Mouse (Mus musculus) thymus, adult 2 months (tissue): ENCODE results near the gene Egfl8.

Experiments used
- CTCF ChIP-seq: fragments of 200-500 bp; IDR thresholded peaks from 2 replicates; pipeline ENCODE4 v1.5.1; 2012; ENCODE audit warnings: mild to moderate bottlenecking, control low read depth, low read length, moderate library complexity, borderline replicate concordance; ENCODE audit not compliant: control insufficient read depth, poor library complexity, insufficient read depth; ENCODE audit errors: extremely low read depth
- POLR2A ChIP-seq: fragments of 200-500 bp; IDR thresholded peaks from 2 replicates; pipeline ENCODE4 v1.6.1; 2012; ENCODE audit warnings: mild to moderate bottlenecking, low read length, control low read depth, moderate library complexity; ENCODE audit not compliant: control insufficient read depth, poor library complexity, insufficient read depth; ENCODE audit errors: extremely low read depth

DNA sequence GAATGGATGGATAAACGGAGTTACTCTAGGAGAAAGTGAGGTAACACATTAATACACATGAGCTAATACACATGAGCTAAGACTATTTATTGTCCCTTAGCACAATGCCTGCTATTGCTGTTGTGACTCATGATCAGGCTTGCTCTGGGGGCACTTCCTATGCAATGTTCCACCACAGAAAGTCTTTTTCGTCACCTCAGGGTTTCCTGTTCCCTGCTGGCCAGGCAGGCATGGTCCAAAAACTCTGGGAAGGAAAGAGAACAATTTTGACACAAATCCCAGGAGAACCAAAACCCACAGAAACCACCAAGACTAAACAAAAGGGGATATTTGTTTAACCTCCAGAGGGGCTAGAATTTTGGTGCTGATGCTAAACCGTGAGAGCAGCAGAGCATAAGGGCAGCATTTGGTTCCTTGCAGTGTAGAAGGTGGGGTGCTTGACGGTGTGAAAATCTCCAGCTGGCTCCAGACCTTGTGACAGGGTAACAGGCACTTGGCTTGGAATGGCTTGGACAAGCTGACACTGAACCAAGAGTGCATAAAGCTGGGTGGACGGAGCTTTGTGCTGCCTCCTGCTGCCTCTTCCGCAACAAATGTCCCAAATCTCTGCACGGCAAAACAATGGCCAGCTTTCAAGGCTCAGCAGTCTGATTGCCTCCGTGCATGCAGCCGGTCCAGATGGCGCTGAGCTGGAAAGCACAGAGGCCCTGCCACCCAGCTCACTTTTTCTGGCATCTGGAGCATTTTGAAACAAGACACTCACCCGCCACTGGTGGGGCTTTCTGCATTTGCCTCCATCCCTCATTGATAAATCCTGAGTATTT is 25.2 kb upstream of the Egfl8 start:
- TF ChIP-seq POLR2A (no peak), CTCF (no peak)
